Mouse (Mus musculus): Measurements from ENCODE around the gene Arid4a. TPM values are rescaled to one million over a fixed set of nuclear protein-coding genes. Genes with fewer than 3 reads are reported as not detected.
"Not testable (repeated sequence)": the region's sequence is repeated elsewhere in the genome, so short reads cannot be mapped to it uniquely, and the experiment has no call there.

Arid4a gene
- total RNA-seq, 1 experiment from 2014 or later: 106 TPM

DNA sequence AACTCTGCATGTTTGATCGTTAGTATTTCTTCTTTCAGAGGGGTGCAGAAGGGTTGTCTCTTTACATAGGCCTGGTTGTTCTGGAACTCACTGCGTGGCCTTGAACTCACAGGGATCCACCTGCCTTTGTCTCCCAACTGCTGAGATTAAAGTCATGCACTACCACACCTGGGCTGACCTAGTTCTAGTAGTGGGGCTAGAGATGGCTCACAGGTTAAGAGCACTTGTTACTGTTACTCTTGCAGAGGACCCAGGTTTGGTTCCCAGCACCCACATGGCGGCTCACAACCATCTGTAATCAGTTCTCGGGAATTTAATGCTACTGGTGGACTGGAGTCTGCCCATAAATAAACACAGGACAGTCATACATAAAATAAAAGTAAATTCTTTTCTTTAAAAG is 30.7 kb downstream of the Arid4a start:
- no peak for ATAC-seq (replicated peaks in 1 of 2; ENCODE audit: insufficient read depth in 1 of 2, low FRiP score in 2 of 2, low TSS enrichment in 1 of 2, low read depth in 1 of 2, poor library complexity in 2 of 2, severe bottlenecking in 2 of 2)

DNA sequence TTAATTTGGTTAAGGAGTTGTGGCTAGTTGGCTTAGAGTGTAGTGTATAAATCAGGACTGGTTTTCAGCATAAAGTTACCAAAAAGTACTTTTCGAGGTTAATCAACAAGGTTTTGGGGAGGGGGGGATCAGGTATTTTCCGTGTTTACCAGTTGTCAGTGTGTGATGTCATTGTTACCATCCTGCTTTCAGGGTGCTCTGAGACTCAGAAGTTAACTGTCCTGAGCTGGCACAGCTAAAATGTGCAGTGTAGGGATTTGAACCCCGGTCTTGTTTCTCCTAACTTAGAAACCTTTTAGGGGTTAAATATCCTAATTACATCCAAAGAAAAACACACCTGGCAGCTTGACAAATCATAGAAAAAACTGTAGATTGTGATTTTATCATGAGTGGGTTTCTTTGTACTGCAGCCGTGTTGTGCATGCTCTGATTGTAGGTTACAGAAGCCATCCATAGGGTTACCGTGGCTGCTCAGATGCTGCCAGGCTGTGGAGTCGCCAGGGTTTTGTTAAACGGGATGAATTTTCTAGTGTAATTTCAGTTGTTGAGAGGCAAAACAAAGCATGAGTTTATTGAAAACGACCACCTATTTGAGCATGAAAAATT is 31.8 kb downstream of the Arid4a start:
- no peak for ATAC-seq (replicated peaks in 1 of 2; ENCODE audit: insufficient read depth in 1 of 2, low FRiP score in 2 of 2, low TSS enrichment in 1 of 2, low read depth in 1 of 2, poor library complexity in 2 of 2, severe bottlenecking in 2 of 2)

GRCm38 (mm10) chr12:71048117-71048516 is 32.3 kb downstream of the Arid4a start:
- peak; percentile 86 to 92 for ATAC-seq (replicated peaks in 1 of 2; ENCODE audit: insufficient read depth in 1 of 2, low FRiP score in 2 of 2, low TSS enrichment in 1 of 2, low read depth in 1 of 2, poor library complexity in 2 of 2, severe bottlenecking in 2 of 2)

DNA sequence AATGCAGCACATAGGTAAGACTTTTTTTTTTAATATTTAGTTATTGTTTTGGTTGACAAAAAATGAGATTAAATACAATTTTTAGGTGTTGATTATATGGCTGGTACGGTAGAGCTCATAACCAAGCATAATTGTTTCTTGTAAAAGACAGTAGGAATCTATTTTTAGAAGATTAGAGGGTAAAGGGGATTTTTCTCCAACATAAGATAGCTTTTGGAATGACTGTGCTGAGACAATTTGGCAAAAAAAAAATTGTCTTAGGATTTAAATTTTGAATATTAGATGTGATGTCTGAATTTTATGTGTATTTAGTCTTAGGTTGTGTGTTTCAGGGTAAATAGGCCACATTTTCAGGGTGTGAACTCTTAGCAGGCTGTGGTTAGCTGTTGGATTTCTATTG is 32.8 kb downstream of the Arid4a start:
- no peak for ATAC-seq (replicated peaks in 1 of 2; ENCODE audit: insufficient read depth in 1 of 2, low FRiP score in 2 of 2, low TSS enrichment in 1 of 2, low read depth in 1 of 2, poor library complexity in 2 of 2, severe bottlenecking in 2 of 2)

DNA sequence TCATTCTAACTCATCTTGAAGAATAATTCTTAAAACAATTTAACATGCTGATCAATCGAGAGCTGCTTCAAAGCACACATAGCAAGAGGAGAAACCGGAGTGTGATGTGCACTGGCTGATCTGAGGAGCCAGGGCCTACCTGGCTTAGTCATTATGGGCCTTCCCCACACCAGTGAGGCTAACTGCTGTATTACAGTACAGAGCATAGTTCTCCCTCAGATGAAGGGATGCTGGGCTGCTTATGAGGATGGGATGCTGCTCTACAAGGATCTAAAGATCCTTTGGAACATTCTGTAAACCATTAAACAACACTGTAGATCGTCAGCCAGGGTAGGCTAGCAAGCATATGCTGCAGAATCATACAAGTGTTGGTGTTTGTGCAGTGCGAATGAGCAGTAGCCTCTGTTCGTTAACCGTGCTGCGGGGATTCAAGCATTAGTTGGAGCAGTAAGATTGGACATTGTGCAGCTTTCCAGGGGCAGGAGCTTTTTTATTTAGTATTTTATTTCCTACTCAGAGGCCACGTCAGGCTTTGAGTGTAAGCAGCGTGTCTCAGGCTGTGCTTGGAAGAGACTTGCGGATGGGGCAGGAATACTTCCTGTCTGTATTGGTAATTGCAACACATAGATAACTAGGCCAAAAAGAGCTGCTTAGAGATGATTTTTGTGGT is 33.9 kb downstream of the Arid4a start:
- ATAC-seq (replicated peaks in 1 of 2; ENCODE audit: insufficient read depth in 1 of 2, low FRiP score in 2 of 2, low TSS enrichment in 1 of 2, low read depth in 1 of 2, poor library complexity in 2 of 2, severe bottlenecking in 2 of 2): no peak

GRCm38 (mm10) chr12:71051079-71051478 is 35.3 kb downstream of the Arid4a start:
- ATAC-seq (replicated peaks in 1 of 2; ENCODE audit: insufficient read depth in 1 of 2, low FRiP score in 2 of 2, low TSS enrichment in 1 of 2, low read depth in 1 of 2, poor library complexity in 2 of 2, severe bottlenecking in 2 of 2): peak; percentile 47 to 68

DNA sequence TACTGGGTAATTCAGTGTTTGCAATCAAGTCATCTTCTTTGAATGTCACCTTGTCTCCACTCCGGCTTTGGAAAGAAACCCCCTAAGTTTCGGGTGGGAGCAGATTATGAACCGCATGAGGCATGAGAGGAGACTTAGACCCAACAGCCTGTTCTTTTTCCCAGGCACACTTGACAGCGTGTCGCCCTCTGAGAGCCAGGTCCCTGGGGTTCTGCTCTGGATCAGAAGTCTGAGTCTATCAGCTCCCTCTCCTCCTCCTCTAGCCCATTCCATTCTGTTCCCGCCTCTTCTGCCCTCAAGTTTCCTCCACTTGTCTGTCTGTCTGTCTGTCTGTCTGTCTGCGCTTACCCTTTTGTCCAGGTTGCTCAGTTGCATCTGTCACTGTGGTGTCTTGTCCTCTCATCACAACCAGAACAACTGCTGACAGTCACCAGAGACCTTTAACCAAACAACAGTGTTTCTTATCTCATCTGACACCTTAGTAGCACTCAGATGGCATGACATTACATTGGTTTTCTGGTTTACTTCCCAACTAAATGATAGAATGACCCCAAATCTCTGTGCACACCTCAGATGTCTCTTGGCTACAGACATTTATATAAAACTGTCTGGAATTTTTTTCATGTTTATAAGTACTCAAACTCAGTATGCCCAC is 36.7 kb downstream of the Arid4a start:
- ATAC-seq (replicated peaks in 1 of 2; ENCODE audit: insufficient read depth in 1 of 2, low FRiP score in 2 of 2, low TSS enrichment in 1 of 2, low read depth in 1 of 2, poor library complexity in 2 of 2, severe bottlenecking in 2 of 2): no peak

DNA sequence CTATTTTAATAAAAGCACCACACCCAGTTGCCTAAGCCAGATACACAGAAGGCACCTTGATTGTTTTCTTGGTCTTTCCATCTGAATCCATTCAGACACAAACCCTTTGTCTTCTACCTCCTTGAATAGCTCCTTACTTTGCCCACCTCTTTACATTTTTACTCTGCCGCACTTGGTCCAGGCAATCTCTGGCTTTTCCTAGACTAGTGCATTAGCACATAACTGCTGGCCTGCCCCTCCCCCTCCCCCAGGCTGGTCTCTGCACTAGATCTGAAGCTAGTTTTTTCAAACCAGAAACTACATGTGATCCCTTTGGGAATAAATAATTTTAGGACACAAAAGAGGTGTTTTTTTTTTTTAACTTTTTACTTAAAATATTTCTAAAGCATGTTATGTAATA is 37.2 kb downstream of the Arid4a start:
- ATAC-seq (replicated peaks in 1 of 2; ENCODE audit: insufficient read depth in 1 of 2, low FRiP score in 2 of 2, low TSS enrichment in 1 of 2, low read depth in 1 of 2, poor library complexity in 2 of 2, severe bottlenecking in 2 of 2): no peak

GRCm38 (mm10) chr12:71053486-71053885 is 37.7 kb downstream of the Arid4a start:
- no peak for ATAC-seq (replicated peaks in 1 of 2; ENCODE audit: insufficient read depth in 1 of 2, low FRiP score in 2 of 2, low TSS enrichment in 1 of 2, low read depth in 1 of 2, poor library complexity in 2 of 2, severe bottlenecking in 2 of 2)

DNA sequence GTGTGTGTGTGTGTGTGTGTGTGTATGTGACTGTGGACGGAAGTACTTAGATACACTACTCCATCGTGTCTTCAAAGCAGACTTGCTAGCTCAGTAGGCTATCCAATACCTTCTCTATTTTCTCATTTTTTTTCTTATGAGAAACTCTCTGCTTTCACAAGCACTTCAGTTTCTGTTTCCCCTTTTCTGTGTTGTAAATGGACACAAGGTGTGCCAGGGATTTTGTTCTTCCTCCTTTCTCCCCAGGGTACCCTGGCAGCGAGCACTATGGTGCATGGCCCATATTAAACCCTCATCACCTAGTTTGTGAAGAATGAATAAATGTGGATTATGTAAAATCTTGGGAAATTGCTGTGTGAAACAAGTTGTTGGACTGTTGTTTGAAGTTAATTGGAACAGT is 39.7 kb downstream of the Arid4a start:
- ATAC-seq (replicated peaks in 1 of 2; ENCODE audit: insufficient read depth in 1 of 2, low FRiP score in 2 of 2, low TSS enrichment in 1 of 2, low read depth in 1 of 2, poor library complexity in 2 of 2, severe bottlenecking in 2 of 2): peak; percentile 54 to 71; a peak in 3 of 4 replicates

DNA sequence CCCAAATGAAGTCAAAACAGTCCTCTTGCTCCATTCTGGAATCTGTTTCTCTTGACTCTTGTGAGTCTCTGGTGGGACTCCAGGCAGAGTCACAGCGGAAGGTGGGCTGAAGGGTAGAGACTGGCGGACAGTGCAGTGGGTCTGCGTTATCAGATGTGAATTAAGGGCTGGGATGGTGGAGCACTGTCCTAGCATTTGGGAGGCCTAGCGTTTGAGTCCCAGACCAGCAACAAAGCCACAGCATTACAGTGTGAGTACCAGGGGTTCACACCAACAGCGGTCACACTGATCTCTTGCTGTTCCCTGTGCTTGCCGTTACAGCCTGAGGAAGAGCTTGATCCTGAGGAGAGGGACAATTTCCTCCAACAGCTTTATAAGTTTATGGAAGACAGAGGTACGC is 44.0 kb downstream of the Arid4a start:
- no peak for ATAC-seq (replicated peaks in 1 of 2; ENCODE audit: insufficient read depth in 1 of 2, low FRiP score in 2 of 2, low TSS enrichment in 1 of 2, low read depth in 1 of 2, poor library complexity in 2 of 2, severe bottlenecking in 2 of 2)

GRCm38 (mm10) chr12:71069846-71070245 is 54.1 kb downstream of the Arid4a start:
- ATAC-seq (replicated peaks in 1 of 2; ENCODE audit: insufficient read depth in 1 of 2, low FRiP score in 2 of 2, low TSS enrichment in 1 of 2, low read depth in 1 of 2, poor library complexity in 2 of 2, severe bottlenecking in 2 of 2): no peak

- no peak for ATAC-seq (replicated peaks in 1 of 2; ENCODE audit: insufficient read depth in 1 of 2, low FRiP score in 2 of 2, low TSS enrichment in 1 of 2, low read depth in 1 of 2, poor library complexity in 2 of 2, severe bottlenecking in 2 of 2)
These were observed 56.3 kb downstream of the Arid4a start for GRCm38 (mm10) chr12:71072048-71072447.

GRCm38 (mm10) chr12:71073113-71073730 is 57.4 kb downstream of the Arid4a start:
- ATAC-seq (replicated peaks in 1 of 2; ENCODE audit: insufficient read depth in 1 of 2, low FRiP score in 2 of 2, low TSS enrichment in 1 of 2, low read depth in 1 of 2, poor library complexity in 2 of 2, severe bottlenecking in 2 of 2): peak; percentile 80 to 89

DNA sequence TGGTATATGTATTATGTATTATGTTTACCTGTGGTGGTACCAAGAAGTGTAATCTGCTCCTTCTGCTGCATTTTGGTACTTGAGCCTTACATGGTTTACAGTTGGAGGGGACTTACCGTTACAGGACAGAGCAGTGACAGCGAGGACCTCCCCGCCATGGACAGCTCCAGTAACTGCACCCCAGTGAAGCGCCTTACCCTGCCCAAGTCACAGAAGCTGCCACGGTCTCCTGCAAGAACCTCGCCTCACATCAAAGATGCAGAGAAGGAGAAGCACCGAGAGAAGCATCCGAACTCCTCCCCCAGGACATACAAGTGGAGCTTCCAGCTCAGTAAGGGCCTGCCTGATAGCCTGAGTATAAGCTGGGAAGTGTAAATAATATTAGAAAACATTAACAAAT is 70.5 kb downstream of the Arid4a start:
- no peak for ATAC-seq (replicated peaks in 1 of 2; ENCODE audit: insufficient read depth in 1 of 2, low FRiP score in 2 of 2, low TSS enrichment in 1 of 2, low read depth in 1 of 2, poor library complexity in 2 of 2, severe bottlenecking in 2 of 2)

DNA sequence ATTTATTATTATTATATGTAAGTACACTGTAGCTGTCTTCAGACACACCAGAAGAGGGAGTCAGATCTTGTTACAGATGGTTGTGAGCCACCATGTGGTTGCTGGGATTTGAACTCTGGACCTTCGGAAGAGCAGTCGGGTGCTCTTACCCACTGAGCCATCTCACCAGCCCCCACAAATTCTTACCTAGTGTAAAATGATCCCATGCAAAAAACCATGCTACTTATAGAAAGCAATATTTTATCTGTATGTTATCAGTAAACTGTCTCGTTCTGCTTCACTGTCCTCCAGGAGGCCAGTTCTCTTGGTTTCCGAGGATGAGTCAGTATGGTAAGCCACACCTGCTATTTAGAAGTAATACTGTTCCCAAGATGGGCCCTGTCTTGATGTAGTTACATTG is 88.5 kb downstream of the Arid4a start:
- not testable (repeated sequence) for ATAC-seq (replicated peaks in 1 of 2; ENCODE audit: insufficient read depth in 1 of 2, low FRiP score in 2 of 2, low TSS enrichment in 1 of 2, low read depth in 1 of 2, poor library complexity in 2 of 2, severe bottlenecking in 2 of 2)

GRCm38 (mm10) chr12:71107216-71107771 is 91.5 kb downstream of the Arid4a start:
- ATAC-seq (replicated peaks in 1 of 2; ENCODE audit: insufficient read depth in 1 of 2, low FRiP score in 2 of 2, low TSS enrichment in 1 of 2, low read depth in 1 of 2, poor library complexity in 2 of 2, severe bottlenecking in 2 of 2): no peak

GRCm38 (mm10) chr12:71111331-71111730 is 95.5 kb downstream of the Arid4a start, which contains the start of gene Tomm20l:
Gene Tomm20l (plus strand): TSS chr12:71111428.
- peak; percentile 22 to 54; a peak in 2 of 4 replicates for ATAC-seq (replicated peaks in 1 of 2; ENCODE audit: insufficient read depth in 1 of 2, low FRiP score in 2 of 2, low TSS enrichment in 1 of 2, low read depth in 1 of 2, poor library complexity in 2 of 2, severe bottlenecking in 2 of 2)
